Mouse (Mus musculus) T-helper 1 cell (primary cell): ENCODE measurements around the gene A630089N07Rik.
"Not testable (repeated sequence)": the region's sequence is repeated elsewhere in the genome, so short reads cannot be mapped to it uniquely, and the experiment has no call there.

Experiments used
- in situ Hi-C: fragments of 300-600 bp; cut with MboI, MseI; formaldehyde crosslinking; loops from one replicate; pipeline ENCODE4 v1.15.1; 2025; ENCODE audit warnings: high pct_unique_total_duplicates

The A630089N07Rik gene

DNA sequence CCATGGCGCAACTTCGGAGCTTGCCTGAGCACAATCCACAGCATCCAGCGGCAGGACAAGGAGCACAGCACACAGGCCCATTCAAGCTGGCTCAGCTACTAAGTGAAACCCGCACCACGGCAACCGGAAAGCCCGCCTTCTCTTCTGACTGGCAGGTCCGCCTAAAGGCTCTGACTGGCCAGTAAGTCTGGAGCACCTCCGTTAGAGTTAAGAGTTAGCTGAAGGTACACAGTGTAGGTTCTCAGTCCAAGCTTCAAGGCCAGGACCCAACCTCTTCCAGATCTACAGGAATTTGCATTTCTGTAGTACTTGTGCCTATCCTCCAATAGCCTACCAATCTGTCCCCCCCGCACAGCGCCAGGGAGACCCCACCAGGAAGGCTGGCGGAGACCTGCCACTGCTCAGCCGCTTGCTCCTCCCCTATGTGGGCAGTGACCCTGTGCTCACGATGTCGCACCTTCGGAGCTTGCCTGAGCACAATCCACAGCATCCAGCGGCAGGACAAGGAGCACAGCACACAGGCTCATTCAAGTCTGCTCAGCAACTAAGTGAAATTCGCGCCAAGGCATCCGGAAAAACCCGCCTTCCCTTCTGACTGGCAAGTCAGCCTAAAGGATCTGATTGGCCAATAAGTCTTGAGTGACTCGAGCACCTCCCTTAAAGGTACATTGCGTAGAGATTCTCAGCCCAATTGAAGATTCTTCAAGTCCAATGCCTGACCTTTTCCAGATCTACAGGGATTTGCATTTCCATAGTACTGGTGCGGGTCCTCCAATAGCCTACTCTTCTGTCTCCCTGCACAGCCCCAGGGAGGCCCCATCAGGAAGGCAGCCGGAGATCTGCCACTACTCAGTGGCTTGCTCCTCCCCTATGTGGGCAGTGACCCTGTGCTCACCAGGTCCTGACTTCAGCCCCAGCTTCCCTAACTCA, at the start of gene A630089N07Rik:
TSS of gene A630089N07Rik (minus strand) at position 562 of the 930 bp plus-strand sequence.
- in situ Hi-C loops: loop anchor here (5.0 kb wide), 1 partner anchor 85 kb away; the partner anchor contains the start of gene B230307C23Rik

DNA sequence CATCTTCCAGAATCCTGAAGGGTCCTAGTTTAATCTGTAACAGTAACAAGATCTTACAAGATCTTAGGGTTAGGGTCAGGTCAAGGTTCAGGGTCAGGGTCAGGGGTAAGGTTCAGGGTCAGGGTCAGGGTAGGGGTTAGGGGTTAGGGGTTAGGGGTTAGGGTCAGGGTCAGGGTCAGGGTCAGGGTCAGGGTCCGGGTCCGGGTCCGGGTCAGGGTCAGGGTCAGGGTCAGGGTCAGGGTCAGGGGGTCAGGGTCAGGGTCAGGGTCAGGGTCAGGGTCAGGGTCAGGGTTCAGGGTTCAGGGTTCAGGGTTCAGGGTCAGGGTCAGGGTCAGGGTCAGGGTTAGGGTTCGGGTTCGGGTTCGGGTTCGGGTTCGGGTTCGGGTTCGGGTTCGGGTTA, 24.9 kb upstream of the A630089N07Rik start:
- in situ Hi-C loops: no loop called here

DNA sequence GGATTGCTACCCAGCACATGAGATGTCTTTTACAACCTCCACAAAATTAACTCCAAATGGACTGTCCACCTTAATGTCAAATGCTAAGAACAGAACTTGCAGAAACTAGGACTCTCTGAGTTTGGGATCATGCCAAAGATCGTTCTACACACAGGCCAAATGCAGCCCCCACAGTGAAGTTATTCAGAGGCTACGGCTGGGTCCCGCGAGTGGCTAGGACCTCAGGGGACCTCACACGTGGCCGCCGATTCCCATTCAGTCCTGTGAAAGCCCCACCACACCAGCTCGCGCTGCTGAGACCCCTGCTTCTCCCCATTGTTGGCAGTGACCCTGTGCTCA, 731 bp downstream of the A630089N07Rik start:
- in situ Hi-C loops: loop anchor here (5.0 kb wide), 1 partner anchor 84 kb away; the partner anchor contains the start of gene B230307C23Rik

GRCm38 (mm10) chr16:98081140-98081539, 1.1 kb downstream of the A630089N07Rik start:
- in situ Hi-C loops: loop anchor here (5.0 kb wide), 1 partner anchor 84 kb away; the partner anchor contains the start of gene B230307C23Rik

DNA sequence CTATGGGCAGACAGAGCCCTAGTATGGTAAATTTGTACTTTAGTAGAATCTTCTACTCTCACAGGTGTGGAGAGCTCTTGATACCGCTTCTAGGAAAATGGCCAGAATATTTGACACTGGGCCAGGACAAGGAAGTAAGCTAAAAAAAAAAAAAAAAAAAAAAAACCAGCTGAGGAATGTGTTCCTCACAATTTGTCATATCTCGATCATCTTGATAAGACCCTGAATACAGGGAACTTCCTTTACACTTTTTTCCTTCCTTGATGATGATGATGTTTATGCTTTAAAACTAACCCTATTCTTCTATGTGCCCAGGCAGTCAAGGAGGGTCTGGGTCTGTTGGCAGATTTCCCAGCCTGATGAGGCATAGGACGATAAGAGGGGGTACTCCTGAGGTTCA, 2.9 kb downstream of the A630089N07Rik start:
- in situ Hi-C loops: not testable (repeated sequence)

GRCm38 (mm10) chr16:98041676-98042075, 40.6 kb downstream of the A630089N07Rik start:
- in situ Hi-C loops: loop anchor here (5.0 kb wide), 1 partner anchor 56 kb away; no protein-coding TSS in a partner anchor

- in situ Hi-C loops: not testable (repeated sequence)
Measured at GRCm38 (mm10) chr16:98034971-98035370, 47.3 kb downstream of the A630089N07Rik start.

DNA sequence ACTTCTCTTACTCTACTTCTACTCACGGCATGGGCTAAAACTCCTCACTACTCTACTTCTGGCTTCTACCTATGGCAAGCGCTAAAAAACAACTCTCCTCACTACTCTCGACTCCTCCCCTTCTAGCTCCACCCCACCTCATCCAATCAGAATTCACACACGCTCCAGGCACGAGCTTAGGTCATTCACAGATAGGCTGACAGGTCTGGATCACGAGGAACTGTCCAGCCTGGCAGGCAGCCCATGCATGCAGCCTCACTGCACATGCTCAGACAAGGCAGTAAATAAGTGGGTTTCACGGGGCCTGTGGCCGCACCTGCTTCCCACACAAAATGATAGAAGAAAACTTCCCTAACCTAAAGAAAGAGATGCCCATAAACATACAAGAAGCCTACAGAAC, 56.1 kb downstream of the A630089N07Rik start:
- in situ Hi-C loops: not testable (repeated sequence)

DNA sequence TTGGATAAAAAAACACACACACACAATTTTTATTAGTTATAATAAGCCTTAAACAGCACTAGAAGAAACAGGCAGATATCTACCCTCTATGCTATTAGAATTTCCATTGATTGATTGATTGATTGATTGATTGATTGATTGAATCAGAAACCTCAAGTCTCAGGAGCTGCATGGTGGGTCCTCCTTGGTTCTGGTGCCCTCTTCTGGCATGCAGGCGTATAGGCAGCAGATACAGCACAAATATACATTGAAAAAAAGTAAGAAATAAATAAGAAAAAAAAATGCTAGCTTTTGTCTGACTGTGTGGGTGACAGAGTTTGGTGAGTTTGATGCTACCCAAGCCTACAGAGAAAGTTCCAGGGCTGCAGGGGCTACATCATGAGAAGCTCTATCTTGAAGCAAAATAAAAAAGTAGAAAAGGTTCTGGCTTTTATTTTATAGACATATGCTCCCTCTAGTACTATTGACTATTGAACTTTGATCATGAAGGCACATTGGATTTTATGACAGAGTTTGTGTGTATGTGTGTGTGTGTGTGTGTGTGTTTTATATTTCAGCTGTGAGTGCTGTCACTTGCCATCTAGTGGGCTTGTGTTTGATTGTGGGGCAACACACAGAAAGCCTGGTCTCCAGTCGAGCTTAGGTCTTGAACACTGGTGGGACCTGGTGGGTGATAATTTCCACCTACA, 59.4 kb downstream of the A630089N07Rik start:
- in situ Hi-C loops: no loop called here

DNA sequence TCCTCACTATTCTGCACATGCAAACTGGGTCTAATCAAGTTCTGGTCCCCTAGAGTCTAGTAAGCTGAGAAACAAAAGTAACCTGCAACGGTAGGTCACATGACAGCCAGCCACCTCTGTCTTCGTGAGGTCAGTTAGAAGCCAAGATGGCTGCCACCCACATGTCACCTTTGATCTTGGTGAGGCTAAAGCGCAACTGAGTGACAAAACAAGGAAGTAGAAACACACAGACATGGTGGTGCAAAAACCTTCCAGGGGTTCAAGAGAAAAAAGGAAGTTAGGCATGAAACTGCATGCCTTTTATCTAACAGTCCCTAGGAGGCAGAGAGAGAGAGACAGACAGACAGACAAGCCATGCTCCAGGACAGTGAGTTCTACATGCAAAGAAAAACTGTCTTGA, 60.2 kb downstream of the A630089N07Rik start:
- in situ Hi-C loops: no loop called here

- in situ Hi-C loops: loop anchor here (5.0 kb wide), 2 partner anchors 35 to 85 kb away; partner anchors contain the start of genes A630089N07Rik, C2cd2 and Zbtb21
Measured at GRCm38 (mm10) chr16:97997383-97997731, 84.9 kb downstream of the A630089N07Rik start.

- in situ Hi-C loops: loop anchor here (5.0 kb wide), 2 partner anchors 34 to 86 kb away; partner anchors contain the start of genes A630089N07Rik, C2cd2 and Zbtb21
Measured at GRCm38 (mm10) chr16:97996616-97997382, 85.5 kb downstream of the A630089N07Rik start, which contains the start of gene B230307C23Rik. Gene B230307C23Rik (plus strand): TSS chr16:97997315.

DNA sequence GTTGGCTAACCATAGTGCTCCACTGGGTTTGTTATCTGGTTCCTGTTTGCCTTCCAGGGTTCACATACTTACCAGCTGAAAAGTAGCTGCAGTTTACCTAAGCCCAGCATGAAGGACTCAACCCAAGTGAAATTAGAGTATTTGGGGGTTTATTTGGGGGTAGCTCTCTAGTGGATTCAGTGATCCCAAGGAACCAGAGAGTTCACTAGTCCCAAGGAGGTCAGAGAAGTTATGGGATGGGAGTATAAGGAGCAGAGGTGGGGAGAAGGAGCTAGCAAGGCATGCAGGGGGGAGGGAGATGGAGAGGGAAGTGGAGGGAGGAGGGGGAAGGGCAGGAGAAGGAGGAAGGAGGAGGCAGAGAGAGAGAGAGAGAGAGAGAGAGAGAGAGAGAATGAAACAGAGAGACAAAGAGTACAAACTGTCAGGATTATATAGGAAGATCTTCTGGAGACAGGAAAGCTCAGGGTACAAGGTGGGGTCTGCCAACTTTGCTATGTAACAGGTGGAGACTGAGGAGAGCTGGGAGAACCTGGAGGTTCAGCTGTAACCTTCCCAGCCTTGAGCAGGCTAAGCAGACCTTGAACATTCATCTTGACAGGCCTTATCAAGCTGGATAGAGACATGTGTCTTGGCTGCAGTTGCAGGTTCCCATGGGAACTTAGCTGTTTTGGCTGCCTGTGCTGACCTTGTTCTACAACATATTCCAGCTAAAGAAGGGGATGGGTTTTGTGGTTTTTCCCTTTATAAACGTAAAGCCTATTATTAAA, 86.2 kb downstream of the A630089N07Rik start:
- in situ Hi-C loops: loop anchor here (5.0 kb wide), 2 partner anchors 34 to 86 kb away; partner anchors contain the start of genes A630089N07Rik, C2cd2 and Zbtb21

DNA sequence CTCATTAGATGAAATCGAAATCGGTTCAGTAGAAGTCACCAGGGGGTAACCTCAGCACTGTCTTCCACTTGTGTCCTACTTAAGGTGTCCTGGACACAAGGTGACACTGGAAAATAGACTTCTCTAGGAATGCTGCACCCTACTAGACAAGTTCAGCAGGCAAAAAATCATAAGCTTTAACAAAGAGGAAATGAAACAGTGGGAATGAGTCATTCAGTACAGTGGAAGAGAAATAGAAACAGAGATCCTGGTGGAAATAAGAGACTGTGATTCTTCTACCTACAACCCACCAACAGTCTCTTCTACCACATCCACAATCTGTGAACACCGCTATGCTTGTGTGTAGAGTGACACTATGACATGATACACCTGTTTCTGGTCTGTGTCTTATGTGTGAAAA, 89.8 kb downstream of the A630089N07Rik start:
- in situ Hi-C loops: not testable (repeated sequence)

DNA sequence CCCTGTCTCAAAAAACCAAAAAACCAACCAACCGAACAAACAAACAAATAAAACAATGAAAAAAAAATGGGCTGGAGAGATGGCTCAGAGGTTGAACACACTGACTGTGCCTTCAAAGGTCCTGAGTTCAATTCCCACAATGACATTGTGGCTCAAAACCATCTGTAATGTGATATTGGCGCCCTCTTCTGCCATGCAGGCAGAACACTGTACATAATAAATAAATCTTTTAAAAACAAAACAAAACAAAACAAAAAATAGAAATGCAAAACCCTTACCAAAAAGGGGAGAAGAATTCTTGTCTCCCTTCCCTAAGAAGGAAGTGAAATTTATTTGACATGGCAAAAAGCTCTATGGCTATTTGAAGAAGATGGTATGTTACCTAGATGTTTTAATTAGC, 90.7 kb downstream of the A630089N07Rik start:
- in situ Hi-C loops: no loop called here

GRCm38 (mm10) chr16:97984589-97984988, 97.7 kb downstream of the A630089N07Rik start:
- in situ Hi-C loops: no loop called here

GRCm38 (mm10) chr16:97981362-97981761, 100.9 kb downstream of the A630089N07Rik start:
- in situ Hi-C loops: no loop called here

GRCm38 (mm10) chr16:97977722-97978121, 104.5 kb downstream of the A630089N07Rik start:
- in situ Hi-C loops: no loop called here

- in situ Hi-C loops: no loop called here
Measured at GRCm38 (mm10) chr16:97977277-97977676, 105.0 kb downstream of the A630089N07Rik start.

DNA sequence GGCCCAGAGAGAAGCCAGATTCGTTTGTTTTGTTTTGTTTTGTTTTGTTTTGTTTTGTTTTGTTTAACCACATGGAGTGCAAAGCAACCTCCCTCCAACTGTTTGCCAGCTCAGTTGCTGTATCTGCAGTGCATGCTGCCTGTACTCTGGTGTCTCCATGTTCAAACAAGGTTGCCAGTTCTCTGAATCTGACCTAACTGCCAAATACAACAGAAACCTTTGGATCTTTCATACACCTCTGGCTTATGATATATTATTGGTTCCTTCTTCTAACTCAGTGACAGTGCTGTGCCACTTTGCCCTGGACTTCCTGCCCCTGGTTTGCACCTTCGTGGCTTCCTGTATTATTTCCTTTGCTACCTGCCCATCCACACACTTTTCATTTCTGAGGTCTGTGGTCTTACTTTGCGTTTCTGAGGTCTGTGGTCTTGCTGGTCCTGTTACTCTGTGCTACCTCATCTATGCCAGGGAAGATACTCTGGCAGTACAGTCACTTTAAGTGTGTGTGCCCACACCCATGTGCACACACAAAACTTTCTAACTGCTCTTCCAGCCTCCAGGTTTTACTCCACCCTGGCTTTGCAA, 118.2 kb downstream of the A630089N07Rik start:
- in situ Hi-C loops: loop anchor here (5.0 kb wide), 1 partner anchor 33 kb away; the partner anchor contains the start of gene B230307C23Rik
